Mouse (Mus musculus): ENCODE data around the gene Dnaaf1.

DNA sequence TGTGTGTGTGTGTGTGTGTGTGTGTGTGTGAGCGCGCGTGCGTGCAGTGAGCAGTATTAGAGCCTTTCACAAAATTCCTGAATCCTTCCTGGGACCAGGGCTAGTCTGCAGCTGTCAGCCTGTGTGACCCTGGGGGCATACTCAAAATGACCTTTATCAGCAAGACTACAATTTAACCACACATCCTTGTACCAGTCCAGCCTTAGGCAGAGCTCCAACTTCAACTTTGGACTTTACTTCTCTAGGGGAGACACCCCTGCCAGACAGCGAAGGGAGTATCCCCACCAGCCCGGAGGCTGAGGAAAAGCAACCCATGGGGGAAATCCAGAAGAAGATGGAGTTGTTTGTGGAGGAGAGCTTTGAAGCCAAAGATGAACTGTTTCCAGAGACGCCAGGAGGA is 16.4 kb downstream of the Dnaaf1 start:
- TF ChIP-seq CTCF (IDR thresholded peaks at IDR 0.05; ENCODE audit: insufficient read depth, low read depth, low read length) (no peak), POLR2A (IDR thresholded peaks at IDR 0.05; ENCODE audit: insufficient read depth, low read depth, low read length) (no peak)
